Mouse (Mus musculus): ENCODE results near the gene Ccdc65.
"Not testable (repeated sequence)": the region's sequence is repeated elsewhere in the genome, so short reads cannot be mapped to it uniquely, and the experiment has no call there.

Gene Ccdc65

DNA sequence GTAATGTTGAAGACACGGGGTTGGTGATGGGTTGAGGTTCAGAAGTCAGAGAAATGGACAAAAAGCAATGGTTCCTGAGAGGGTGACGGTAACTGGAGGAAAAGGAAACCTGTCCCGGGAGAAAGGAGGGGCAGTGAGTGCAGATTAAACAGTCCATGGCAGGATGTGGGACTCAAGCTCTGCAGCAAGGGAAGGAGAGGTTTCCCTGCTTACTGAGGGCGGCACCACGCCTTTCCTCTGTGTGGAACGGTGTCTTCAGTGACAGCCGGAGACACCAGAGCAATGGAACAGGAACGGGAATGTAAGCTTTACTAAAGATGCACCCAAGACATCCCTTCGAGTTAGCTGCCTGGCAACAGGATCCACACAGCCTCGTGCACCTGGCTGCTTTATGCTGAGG, 28.5 kb downstream of the Ccdc65 start:
- DNase-seq (ENCODE audit: extremely low read depth, low read depth) = no peak

DNA sequence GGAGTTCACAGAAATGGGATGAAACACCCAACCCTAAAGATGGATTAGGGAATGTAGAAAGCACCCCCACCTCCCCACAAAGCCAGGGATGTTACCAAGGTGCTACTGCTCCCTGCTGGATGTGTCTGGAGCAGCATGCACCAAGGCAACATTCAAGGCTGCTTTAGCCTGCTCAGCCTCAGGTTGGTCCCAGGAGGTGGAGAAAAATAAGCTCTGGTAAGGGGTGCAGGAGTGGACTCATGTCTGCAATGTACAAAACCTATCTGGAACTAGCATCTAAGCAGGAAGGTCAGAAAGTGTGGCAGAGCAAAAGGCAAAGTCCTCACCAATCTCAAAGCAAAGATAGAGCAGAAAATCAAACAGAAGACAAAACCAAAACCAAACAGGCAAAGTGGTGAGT, 29.9 kb downstream of the Ccdc65 start:
- DNase-seq (ENCODE audit: extremely low read depth, low read depth) = no peak

DNA sequence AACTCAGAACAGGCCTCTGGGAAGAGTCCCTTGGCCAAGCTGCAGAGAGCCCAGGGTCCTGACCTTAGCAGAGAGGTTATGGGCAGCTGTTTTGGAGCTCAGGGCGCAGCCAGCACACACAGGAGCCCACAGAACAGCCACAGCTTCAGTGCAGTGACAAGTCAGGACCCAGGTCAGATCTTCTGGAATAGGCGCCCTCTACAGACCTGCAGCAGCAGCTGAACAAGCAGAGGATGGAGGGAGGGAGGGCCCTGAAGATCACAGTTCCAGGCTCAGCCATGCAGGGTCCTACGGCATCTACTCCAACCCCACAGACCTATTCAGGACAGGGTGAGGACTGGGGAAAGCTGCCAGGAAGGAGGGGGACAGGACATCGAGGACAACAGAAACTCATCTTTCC, 30.8 kb downstream of the Ccdc65 start:
- no peak for DNase-seq (ENCODE audit: extremely low read depth, low read depth)

DNA sequence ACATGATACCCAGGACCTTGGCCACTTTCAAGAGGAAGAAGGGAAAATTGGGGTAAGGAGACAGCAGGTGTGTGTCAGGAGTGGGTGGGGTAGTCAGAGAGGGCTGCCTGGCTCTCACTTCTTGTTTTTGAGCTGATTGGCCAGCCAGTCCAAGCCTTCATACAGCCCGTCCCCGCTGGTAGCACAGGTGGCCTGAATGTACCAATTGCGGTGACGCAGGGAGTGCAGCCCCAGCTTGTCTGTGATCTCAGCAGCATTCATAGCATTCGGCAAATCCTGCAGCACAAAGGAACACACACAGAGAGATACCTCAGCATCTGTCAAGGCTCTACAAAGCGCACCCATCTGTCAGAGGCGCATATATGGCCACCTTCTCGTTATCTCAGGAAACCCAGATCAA, 32.2 kb downstream of the Ccdc65 start:
- DNase-seq (ENCODE audit: extremely low read depth, low read depth) = no peak

DNA sequence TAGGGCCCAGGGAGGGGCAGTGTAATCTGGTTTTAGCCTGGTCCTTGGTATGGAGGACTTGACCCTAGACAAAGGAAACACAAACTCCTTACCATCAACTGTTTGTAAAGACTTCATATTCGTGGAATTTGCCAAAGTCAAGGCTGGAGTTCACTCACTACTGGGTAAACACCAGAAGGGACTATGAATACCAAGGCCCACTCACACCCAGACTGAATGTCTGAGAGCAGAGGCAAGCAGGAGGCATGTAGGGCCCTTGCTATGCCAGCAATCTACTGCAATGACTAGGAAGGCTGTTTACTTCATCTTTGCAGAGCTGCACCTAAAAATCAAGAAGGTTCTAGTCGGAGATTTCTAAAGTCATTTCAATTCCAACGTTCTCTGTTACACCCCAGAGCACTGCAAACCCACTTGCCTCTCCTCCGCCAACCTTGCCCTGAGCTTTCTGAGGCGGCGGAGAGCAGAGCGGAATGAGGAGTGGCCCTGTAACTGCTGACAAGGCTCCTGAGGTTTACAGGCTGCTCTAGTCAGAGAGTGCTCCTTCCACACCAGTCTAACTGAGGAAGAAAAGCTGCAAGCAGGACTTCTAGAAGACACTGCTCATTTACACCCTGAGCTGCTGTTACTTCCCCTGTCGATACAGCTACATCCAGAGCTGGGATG, 34.9 kb downstream of the Ccdc65 start:
- DNase-seq (ENCODE audit: extremely low read depth, low read depth) = no peak

DNA sequence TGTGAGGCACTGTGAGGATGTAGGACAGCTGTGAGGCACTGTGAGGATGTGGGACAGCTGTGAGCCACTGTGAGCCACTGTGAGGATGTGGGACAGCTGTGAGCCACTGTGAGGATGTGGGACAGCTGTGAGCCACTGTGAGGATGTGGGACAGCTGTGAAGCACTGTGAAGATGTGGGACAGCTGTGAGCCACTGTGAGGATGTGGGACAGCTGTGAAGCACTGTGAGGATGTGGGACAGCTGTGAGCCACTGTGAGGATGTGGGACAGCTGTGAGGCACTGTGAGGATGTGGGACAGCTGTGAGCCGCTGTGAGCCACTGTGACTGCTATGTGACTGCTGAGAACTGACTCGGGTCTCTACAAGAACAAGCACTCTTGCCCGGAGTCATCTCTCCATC, 35.9 kb downstream of the Ccdc65 start:
- not testable (repeated sequence) for DNase-seq (ENCODE audit: extremely low read depth, low read depth)

DNA sequence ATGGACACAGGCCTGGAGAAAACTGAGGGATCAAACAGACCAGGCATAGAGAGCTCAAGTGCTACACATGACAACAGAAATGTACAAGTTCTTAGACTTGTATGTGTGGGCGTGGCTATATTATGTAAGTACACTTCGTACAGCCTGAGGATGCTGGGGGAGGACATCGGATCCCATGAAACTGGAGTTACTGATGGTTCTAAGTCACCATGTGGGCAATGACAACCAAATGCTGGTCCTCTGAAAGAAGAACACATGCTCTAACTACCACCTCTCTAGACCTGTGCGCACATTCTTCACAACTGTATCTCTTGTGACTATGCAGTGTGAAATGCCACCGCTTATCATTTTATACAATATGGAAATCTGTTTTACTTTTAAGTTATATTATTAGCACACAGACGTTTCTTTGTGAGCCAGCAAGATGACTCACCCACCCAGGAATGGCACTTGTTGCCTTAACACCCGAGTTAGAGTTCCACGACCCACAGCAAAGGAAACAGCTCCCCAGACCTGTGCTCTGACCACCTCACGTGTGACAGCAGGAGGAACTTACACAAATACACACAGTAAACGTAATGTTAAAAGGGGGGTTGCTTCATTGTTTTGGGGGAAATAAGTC, 38.4 kb downstream of the Ccdc65 start:
- no peak for DNase-seq (ENCODE audit: extremely low read depth, low read depth)

DNA sequence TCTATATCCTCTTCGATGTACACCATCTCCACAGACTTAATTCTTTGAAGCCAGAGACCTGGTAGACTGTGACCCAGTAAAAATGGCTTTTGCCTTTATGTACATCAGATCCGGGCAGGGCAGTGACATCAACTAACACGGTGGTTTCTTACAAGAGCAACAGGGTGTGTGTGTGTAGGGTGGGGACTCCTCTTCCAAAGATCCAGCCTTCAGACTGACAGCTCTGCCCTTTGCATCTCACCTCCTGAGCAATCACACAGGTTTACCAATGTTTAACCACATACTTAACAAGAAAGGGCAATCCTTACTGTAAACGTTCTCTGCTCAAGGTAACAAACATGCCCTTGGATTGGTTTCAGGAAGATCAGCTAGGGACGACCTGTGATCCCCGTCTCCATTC, 39.3 kb downstream of the Ccdc65 start:
- no peak for DNase-seq (ENCODE audit: extremely low read depth, low read depth)

DNA sequence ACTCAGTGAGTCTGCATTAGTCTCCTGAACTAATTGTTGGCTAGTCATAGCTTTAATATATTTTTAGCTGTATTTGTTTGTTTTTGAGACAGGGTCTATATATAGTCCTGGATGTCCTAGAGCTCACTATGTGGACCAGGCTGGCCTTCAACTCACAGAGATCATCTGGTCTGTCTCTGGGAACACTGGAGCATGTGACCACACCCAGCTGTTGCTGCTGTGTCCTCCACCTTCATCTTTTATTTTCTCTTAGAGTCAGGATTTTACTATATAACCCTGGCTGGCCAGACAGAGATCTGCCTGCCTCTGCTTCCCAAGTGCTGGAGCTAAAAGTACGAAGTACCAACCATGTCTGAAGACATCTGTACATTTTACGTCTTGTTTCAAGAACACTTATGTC, 41.1 kb downstream of the Ccdc65 start:
- DNase-seq (ENCODE audit: extremely low read depth, low read depth) = no peak

DNA sequence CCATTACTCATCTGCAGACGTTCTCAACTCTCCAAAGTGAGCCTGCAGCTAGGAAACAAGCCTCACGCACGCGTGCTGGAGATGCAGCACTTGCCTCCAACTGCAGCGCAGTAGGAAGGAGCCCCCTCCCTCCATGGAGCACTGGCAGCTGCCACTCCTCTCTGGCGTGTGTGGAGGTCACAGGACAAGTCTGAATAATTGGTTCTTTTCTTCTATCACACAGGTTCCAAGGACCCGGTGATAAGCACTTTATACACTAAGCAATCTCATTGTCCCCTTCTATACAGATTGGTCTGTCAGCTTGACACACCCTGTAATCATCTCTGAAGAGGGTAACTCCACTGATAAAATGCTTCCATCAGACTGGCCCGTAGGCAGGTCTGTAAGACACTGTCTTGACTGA, 45.0 kb downstream of the Ccdc65 start:
- DNase-seq (ENCODE audit: extremely low read depth, low read depth) = no peak

DNA sequence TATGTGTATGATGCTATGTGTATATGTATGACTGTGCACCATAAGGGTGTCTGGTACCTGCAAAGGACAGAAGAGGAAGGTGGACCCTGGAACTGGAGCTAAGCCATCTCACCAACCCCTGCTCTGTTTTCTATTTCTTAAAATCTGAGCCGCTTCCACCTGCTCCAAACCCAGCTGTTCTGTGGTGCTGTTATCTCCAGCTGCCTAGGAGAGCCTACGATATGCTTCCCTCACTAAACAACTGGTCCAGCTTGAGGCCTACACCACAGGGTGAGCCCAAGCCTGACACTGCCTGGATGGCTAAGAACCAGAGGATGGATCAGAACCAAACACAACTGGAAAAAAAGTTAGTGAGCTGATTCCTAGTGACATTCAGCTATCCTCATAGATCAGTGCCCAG, 46.1 kb downstream of the Ccdc65 start:
- no peak for DNase-seq (ENCODE audit: extremely low read depth, low read depth)

DNA sequence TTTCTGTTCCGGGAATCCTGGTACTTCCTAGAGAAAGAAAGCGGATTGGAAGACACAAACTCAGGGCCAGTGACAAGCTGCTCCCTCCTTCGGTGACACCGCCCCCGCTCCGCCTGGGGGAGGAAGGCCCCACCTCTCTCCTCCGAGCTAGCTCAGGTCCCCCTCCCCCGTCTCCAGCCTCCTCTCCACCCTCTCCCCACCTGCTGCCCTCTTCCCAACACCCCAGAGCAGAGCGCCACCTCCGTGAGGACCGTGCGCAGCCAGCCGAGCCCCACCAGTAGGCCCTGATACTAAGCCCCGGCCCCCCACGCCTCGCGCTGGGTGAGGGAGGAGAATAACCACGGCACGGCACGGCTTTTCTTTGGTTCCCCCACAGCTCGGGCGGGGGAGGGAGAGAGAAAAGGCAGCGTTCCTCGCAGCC, 54.2 kb downstream of the Ccdc65 start:
- peak; percentile 68 for DNase-seq (ENCODE audit: extremely low read depth, low read depth)

DNA sequence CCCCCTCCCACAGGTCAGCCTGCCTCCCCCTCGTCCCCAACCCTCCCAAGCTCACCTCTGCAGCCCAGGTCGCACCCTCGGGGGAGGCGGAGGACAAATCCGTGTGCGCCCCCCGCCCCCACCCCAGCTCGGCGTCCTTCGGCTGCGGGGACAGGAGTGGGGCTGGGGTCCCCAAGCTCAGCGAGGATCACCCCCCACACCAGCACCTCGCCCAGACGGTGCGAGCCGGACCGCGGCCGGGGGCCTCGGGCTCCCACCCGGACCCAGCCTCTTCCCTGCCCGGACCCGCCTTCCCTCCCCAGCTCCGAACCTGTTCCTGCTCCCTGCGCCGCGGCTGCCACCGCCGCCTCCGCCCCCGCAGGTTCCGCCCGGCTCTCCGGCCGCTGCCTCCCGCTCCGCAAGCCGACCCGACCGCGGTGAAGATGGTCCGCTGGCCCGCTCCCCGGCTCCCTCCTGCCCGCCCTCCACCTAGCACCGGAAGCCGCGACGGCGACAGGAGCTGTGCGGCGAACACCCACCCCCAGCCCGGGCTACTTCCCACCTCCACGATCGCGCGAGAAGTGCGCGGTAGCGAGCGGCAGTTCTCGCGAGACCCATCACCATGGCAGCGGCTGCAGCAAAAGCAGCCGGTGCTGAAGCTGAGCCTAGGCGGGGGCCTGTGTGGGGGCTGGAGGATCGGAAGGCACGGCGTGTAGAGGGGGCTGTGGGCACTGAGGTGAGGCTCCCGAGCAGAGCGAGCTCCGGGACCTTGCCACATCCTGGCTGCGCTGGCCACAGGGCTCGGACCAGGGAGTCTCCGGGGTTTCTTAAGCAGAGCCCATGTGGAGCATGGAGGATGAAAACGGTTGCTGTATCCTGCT, 54.9 kb downstream of the Ccdc65 start, which contains the start of gene Arf3:
Arf3 (minus strand) TSS at position 545 of the 860 bp plus-strand sequence.
- peak; percentile 89 for DNase-seq (ENCODE audit: extremely low read depth, low read depth)

DNA sequence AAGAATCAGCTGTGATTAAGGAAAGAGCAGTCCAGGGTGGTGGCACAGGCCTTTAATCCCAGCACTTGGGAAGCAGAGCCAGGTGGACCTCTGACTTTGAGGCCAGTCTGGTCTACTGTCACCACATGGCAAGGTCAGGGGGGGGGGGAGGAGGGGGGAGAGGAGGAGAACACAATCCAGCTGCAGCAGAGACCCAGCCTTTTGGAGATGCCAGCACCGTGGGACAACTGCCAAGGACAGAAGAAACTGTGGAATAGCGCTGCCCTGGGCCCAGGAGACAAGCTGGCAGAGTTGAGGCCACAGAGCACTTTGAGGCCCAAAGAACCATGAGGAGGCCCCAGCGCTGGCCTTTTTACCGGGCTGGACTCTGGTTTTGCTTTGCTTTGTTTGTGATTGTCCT, 57.9 kb downstream of the Ccdc65 start:
- no peak for DNase-seq (ENCODE audit: extremely low read depth, low read depth)

DNA sequence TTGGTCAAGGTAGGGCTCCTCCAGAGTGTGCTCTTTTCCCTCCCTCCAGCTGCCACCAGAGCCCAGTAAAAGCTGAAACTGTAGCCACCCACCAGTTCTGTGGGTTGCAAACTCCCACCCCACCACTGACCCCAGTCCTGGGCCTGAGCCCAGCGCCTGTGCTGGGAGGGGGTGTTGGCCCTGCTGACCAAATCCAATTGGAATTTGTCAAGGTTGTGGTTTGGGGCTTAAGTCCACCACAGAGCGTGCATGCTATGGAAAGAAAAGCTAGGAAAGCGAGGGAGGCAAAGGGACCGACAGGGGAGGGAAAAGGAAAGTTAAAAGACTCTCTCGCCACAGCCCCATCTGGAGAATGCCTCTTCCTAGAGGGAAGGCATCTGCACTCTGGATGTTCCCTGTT, 60.3 kb downstream of the Ccdc65 start:
- DNase-seq (ENCODE audit: extremely low read depth, low read depth) = no peak

DNA sequence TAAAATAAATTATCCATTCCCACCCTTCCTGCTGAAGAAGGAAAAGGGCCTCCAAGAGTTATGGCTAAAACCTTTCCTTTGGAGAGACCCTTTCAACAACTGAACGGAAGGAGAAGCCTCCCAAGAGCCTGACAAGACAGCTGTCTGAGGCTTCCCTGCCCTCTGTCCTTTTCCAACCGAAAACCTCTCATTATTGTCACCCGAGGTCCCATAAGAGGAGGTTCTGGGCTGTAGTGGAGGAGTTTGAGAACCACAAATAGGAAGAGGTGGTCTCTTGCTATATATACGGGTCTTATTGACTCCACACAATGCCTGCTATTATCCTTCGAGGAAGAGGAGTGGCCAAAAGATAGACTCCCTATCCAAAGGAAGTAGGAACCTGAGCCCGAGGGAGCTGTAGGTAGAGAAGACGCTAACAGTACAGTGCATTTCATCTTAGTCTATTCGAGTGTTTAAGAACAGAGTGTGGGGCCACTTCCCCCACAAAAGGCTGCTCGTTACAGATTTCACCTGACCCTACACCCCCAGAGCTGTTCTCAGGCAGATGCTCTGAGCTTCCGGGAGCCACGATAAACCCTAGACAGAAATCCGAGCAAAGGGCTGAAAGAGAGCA, 63.9 kb downstream of the Ccdc65 start:
- DNase-seq (ENCODE audit: extremely low read depth, low read depth) = peak; percentile 50

DNA sequence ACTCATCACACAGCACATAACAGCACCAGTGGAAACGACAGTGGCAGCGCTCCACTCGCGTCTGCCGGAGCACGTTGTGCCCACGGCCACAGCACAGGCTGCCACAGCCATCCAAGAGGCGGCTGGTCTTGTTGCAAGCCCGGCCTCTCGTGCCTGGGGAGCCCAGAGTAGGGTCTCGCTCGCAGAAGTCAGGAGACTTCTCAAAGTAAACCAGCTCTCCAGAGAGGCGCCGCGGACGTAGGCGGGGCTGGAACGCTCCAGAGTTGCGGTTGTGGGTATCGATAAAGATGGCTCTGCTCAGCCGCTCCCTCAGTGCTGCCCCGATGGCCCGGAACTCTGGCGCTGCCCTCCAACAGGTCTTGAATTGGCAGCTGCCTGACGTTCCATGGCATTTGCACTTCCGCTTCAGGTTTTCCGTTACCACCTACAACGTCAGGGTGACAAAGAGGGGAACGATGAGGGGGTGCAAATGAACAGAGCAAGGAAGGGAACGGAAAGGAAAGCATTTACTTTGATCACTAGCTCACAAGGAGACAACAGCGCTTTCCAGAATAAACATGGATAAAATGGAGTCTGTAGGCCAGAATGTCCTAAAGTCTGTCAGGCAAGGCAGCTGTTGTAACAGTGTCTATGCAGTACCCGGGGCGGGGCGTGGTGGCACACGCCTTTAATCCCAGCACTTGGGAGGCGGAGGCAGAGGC, 64.7 kb downstream of the Ccdc65 start:
- DNase-seq (ENCODE audit: extremely low read depth, low read depth) = peak; percentile 84

Data from MEL-GATA-1-ER (cell line).